9 mouse cellular contexts compared by ENCODE assay signal in the genomic region with DNA sequence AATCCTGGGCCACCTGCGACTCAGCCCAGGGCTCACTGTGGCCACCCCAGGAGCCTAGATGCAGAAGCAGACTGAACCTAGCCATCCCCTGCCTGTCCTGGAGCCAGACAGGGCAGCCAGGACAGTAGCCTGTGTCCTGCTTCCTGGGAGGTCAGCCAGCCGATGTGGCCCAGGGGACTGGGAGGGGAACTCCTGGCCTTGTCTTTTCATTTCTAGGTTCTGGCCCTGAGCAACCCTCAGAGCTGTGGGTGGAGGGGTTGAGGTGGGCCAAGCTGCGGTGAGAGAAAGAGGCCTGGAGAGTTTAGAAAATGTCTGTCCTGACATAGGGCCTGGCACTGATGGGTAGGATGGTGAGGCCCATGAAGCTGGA.
DNase-seq lines count a peak whose midpoint lies in the region; ATAC-seq lines count a peak whose summit lies in the region.
"Had no signal": no experiment of that assay in that cellular context is flagged by ENCODE, and none has a peak within 500 bp of the region (broad histone marks: within the 10 kb centered on the region; RNA-seq: fewer than 3 reads in every experiment).

No protein-coding gene starts in this region.

- H3K27me3 ChIP-seq in kidney, embryonic 15.5 days: no peaks in the 10 kb centered on the region
- H3K27me3 ChIP-seq in limb, embryonic 13.5 days: no peaks in the 10 kb centered on the region

- H3K9ac ChIP-seq in kidney, embryonic 15.5 days: 0 out of 2 replicates have a peak overlapping the region, but pooled peaks have one; percentile 8
- H3K9ac ChIP-seq in limb, embryonic 13.5 days: peak overlapping the region; percentile 45; the same call in 1 of the 2 replicates
- H3K9ac ChIP-seq: liver, embryonic 14.5 days had no signal

- no peak for DNase-seq in kidney, adult 11 months
- DNase-seq in MN1 (ENCODE audit: low spot score): peak; percentile 31
- DNase-seq in gastrocnemius, postnatal 25 days: peak; percentile 76
- no peak for DNase-seq in layer of hippocampus, adult 8-10 months (ENCODE audit: low spot score in 2 of 2)
- no peak for DNase-seq in retina, embryonic 14.5 days (ENCODE audit: low spot score)

- 68% methylated on average over 3 of the region's 3 CpGs for WGBS in kidney, embryonic 15.5 days
- WGBS in limb, embryonic 13.5 days: 73% methylated on average over 3 of the region's 3 CpGs

- no peaks in the 10 kb centered on the region for H3K9me3 ChIP-seq in kidney, embryonic 15.5 days (replicated peaks)
- no peaks in the 10 kb centered on the region for H3K9me3 ChIP-seq in limb, embryonic 13.5 days

- no peaks in the 10 kb centered on the region for H3K36me3 ChIP-seq in kidney, embryonic 15.5 days
- peaks cover 9% of the 10 kb centered on the region for H3K36me3 ChIP-seq in limb, embryonic 13.5 days

- H3K4me2 ChIP-seq in kidney, embryonic 15.5 days: no peak overlapping the region
- no peak overlapping the region for H3K4me2 ChIP-seq in limb, embryonic 13.5 days (replicated peaks)

- ATAC-seq in kidney, embryonic 15.5 days (replicated peaks; ENCODE audit: low FRiP score): no peak
- no peak for ATAC-seq in limb, embryonic 13.5 days (ENCODE audit: low FRiP score, low read depth)
- ATAC-seq: midbrain, embryonic 16.5 days had no signal

- H3K4me3 ChIP-seq in kidney, embryonic 15.5 days (replicated peaks): no peak overlapping the region
- no peak overlapping the region for H3K4me3 ChIP-seq in limb, embryonic 13.5 days

- H3K4me1 ChIP-seq in kidney, embryonic 15.5 days: peaks cover 90% of the 10 kb centered on the region
- H3K4me1 ChIP-seq in limb, embryonic 13.5 days: peaks cover 96% of the 10 kb centered on the region

- H3K27ac ChIP-seq in kidney, embryonic 15.5 days: peak overlapping the region; percentile 49
- H3K27ac ChIP-seq in limb, embryonic 13.5 days: 0 out of 2 replicates have a peak overlapping the region, but pooled peaks have one; percentile 33
- H3K27ac ChIP-seq: liver, embryonic 14.5 days had no signal

Comparison
In these comparisons a context has a peak if more than half of its experiments do, and no peak if none do; other contexts are left out.
1. DNase-seq: peak in MN1 (single experiment) and gastrocnemius, postnatal 25 days (single experiment); none in kidney, adult 11 months (single experiment), layer of hippocampus, adult 8-10 months (0 of 2) and retina, embryonic 14.5 days (single experiment).